Mouse (Mus musculus): ENCODE results near the gene Parn. TPM values are rescaled to one million over a fixed set of nuclear protein-coding genes. Genes with fewer than 3 reads are reported as not detected.

Parn gene
- polyA plus RNA-seq, 3 experiments from 2014 or later = 26.6 to 38.2 (median 37.3) TPM

Other genes with a start within 250 kb of the Parn start
- gene Bfar, start 3.7 kb upstream of the Parn start, polyA plus RNA-seq (2017; shearing (Covaris generic)) = 10 to 100 TPM; 43.7 to 64.9 (median 51.1) TPM
- 1 to 10 TPM; 7.5 to 9.0 (median 8.4) TPM for gene 3110001I22Rik, start 3.8 kb upstream of the Parn start, polyA plus RNA-seq (2017; shearing (Covaris generic))
- under 1 TPM in 1 of 3 experiments, not detected in 2; 0.38 TPM for gene Pla2g10, start 62.8 kb upstream of the Parn start, polyA plus RNA-seq (2017; shearing (Covaris generic))
- 10 to 100 TPM; 47.8 to 54.8 (median 48.1) TPM for gene Rrn3, start 112.5 kb upstream of the Parn start, polyA plus RNA-seq (2017; shearing (Covaris generic))
- gene Ntan1, start 150.7 kb upstream of the Parn start, polyA plus RNA-seq (2017; shearing (Covaris generic)) = 100 to 1,000 TPM; 146 to 175 (median 156) TPM
- gene Pdxdc1, start 235.0 kb upstream of the Parn start, polyA plus RNA-seq (2017; shearing (Covaris generic)) = 10 to 100 TPM; 22.2 to 29.9 (median 23.3) TPM
- gene Mpv17l, start 235.0 kb upstream of the Parn start, polyA plus RNA-seq (2017; shearing (Covaris generic)) = under 1 TPM; 0.35 to 0.78 (median 0.58) TPM